Mouse (Mus musculus) forebrain, embryonic 15.5 days (tissue): Measurements from ENCODE around the gene Bcas3. TPM values are rescaled to one million over a fixed set of nuclear protein-coding genes. Genes with fewer than 3 reads are reported as not detected.

Experiments used
- ATAC-seq: fragments of 200-750 bp; cut with Nextera tagmentation; replicated peaks from 2 replicates; pipeline ENCODE4 v1.8.0; 2017; ENCODE audit warnings: mild to moderate bottlenecking, moderate TSS enrichment, moderate library complexity
- H3K27ac ChIP-seq: fragments of 300-500 bp; sonication (generic); replicated peaks from 2 replicates; pipeline ENCODE4 v1.5.1; 2015; ENCODE audit warnings: mild to moderate bottlenecking, inconsistent platforms
- H3K27me3 ChIP-seq: fragments of 300-500 bp; sonication (generic); 2 replicates; pipeline ENCODE4 v1.6.1; 2015; ENCODE audit warnings: inconsistent platforms
- H3K36me3 ChIP-seq: fragments of 300-500 bp; sonication (generic); 2 replicates; pipeline ENCODE4 v1.6.1; 2015; ENCODE audit warnings: mild to moderate bottlenecking, inconsistent platforms
- H3K4me1 ChIP-seq: fragments of 300-500 bp; sonication (generic); 2 replicates; pipeline ENCODE4 v1.6.1; 2015; ENCODE audit warnings: inconsistent platforms
- H3K4me2 ChIP-seq: fragments of 300-500 bp; sonication (generic); replicated peaks from 2 replicates; pipeline ENCODE4 v1.6.1; 2015; ENCODE audit warnings: mild to moderate bottlenecking, inconsistent platforms
- H3K4me3 ChIP-seq: fragments of 300-500 bp; sonication (generic); 2 replicates; pipeline ENCODE4 v1.5.1; 2015; ENCODE audit warnings: mild to moderate bottlenecking, inconsistent platforms
- H3K9ac ChIP-seq: fragments of 300-500 bp; sonication (generic); replicated peaks from 2 replicates; pipeline ENCODE4 v1.6.1; 2015; ENCODE audit warnings: mild to moderate bottlenecking, inconsistent platforms
- H3K9me3 ChIP-seq: fragments of 300-500 bp; sonication (generic); 2 replicates; pipeline ENCODE4 v1.6.1; 2016; ENCODE audit warnings: inconsistent platforms
- WGBS: fragments of 180-500 bp; shearing (Covaris S2); methylation state at CpG from one replicate; pipeline ENCODE4 v1.1.7; 2015; ENCODE audit warnings: mixed read lengths; 5-methylcytosine and 5-hydroxymethylcytosine counted together
- polyA plus RNA-seq: library from polyadenylated mRNA; unstranded; fragments of >200 nt; fragmentation: Nextera tagmentation; extraction: Ambion mirVana; gene quantifications from 2 replicates; pipeline ENCODE4 v1.2.1, GENCODE M21; 2015

The Bcas3 gene
- polyA plus RNA-seq, 1 experiment from 2014 or later: 30.1 TPM

DNA sequence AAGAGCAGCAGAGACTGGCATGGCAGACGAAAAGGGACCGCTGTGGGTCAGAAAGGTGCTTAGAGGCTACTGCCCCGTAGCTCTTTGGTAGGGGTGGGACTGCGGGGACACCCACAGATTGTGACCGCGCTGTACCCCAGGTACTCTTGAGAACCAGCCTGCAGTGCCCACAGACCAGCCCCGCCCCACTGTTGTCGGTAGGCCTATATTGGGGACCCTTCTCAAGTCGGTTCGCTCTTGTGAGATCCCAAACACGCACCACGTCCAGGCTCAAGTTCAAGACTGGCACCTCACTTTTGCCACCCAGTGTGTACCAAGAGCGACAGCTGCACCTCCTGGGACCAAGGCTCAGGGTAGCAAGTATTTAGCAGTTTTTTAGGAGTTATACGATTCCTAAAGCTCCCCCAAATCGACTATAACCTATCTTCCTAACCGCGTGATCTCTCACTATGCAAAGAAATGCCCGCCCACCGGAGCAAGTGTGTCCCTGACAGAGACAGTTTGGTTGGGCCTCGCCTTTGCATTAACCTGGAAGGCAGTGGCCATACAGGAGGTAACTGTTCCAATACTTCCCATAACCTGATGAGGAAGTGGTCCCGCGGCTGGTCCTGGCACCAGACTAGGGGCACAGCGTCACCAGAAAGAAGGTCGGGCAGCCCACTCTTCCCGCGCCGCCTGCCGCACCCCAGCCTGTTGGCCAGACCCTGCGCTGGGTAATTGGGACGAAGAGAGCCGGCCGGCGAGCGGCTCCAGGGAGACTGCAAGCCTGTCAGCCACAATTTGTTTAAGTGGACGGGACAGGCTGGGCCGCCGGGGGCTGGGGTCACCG lies 475.9 kb downstream of the Bcas3 start:
- Histone ChIP-seq H3K4me2 (no peak overlapping the region), H3K27ac (no peak overlapping the region), H3K9ac (no peak overlapping the region), H3K27me3 (peaks cover 82% of the 10 kb centered on the region), H3K4me1 (peaks cover 30% of the 10 kb centered on the region), H3K9me3 (no peaks in the 10 kb centered on the region), H3K4me3 (no peak overlapping the region), H3K36me3 (no peaks in the 10 kb centered on the region)
- ATAC-seq: no peak
- 5% methylated on average over 38 of the region's 38 CpGs for WGBS

- Histone ChIP-seq H3K36me3 (no peaks in the 10 kb centered on the region), H3K27me3 (peaks cover 87% of the 10 kb centered on the region), H3K4me3 (peak overlapping the region; percentile 22), H3K4me1 (peaks cover 30% of the 10 kb centered on the region), H3K9me3 (no peaks in the 10 kb centered on the region), H3K27ac (no peak overlapping the region), H3K9ac (no peak overlapping the region), H3K4me2 (peak overlapping the region; percentile 28)
- WGBS: 1% methylated on average over 60 of the region's 61 CpGs
- no peak; the same call in 1 of the 2 replicates for ATAC-seq
Observed at GRCm38 (mm10) chr11:85829520-85830440, 476.8 kb downstream of the Bcas3 start.

DNA sequence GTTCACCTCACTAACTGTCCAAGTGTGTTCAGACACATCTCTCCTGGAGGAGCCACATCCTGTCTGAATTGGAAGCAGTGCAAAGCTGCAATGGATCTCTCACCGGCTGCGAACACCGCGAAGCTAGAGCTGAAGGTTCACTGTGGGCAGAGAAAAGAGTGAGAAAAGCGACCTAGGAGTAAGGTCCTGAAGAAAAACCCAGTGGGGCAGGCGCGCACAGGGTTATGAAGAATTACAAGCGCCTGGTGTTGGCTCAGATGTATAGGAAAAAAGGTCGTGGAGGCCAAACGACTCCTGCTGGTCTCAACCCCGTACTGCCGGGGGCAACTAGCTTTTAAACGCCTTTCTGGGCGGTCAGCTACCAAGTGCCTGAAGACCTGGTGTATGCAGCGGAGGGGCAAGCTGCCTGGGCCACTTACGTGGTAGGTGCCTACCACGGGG lies 478.0 kb downstream of the Bcas3 start:
- H3K27ac ChIP-seq: no peak overlapping the region
- WGBS: 1% methylated on average over 17 of the region's 17 CpGs
- no peak for ATAC-seq

GRCm38 (mm10) chr11:85831656-85832230 lies 478.8 kb downstream of the Bcas3 start:
- H3K27me3 ChIP-seq: peaks cover 85% of the 10 kb centered on the region
- ATAC-seq: no peak
- H3K9me3 ChIP-seq: no peaks in the 10 kb centered on the region
- peak overlapping the region; percentile 32 for H3K4me3 ChIP-seq
- no peak overlapping the region for H3K27ac ChIP-seq
- H3K4me2 ChIP-seq: peak overlapping the region; percentile 47; the same call in 1 of the 2 replicates
- H3K4me1 ChIP-seq: peaks cover 30% of the 10 kb centered on the region
- H3K9ac ChIP-seq: no peak overlapping the region
- H3K36me3 ChIP-seq: no peaks in the 10 kb centered on the region
- 1% methylated on average over 33 of the region's 33 CpGs for WGBS

More for the DNA sequence above, 478.0 kb downstream of the Bcas3 start:
- Histone ChIP-seq H3K4me1 (peaks cover 30% of the 10 kb centered on the region), H3K36me3 (no peaks in the 10 kb centered on the region), H3K4me3 (no peak overlapping the region), H3K9me3 (no peaks in the 10 kb centered on the region), H3K27me3 (peaks cover 88% of the 10 kb centered on the region), H3K9ac (no peak overlapping the region), H3K4me2 (no peak overlapping the region)

DNA sequence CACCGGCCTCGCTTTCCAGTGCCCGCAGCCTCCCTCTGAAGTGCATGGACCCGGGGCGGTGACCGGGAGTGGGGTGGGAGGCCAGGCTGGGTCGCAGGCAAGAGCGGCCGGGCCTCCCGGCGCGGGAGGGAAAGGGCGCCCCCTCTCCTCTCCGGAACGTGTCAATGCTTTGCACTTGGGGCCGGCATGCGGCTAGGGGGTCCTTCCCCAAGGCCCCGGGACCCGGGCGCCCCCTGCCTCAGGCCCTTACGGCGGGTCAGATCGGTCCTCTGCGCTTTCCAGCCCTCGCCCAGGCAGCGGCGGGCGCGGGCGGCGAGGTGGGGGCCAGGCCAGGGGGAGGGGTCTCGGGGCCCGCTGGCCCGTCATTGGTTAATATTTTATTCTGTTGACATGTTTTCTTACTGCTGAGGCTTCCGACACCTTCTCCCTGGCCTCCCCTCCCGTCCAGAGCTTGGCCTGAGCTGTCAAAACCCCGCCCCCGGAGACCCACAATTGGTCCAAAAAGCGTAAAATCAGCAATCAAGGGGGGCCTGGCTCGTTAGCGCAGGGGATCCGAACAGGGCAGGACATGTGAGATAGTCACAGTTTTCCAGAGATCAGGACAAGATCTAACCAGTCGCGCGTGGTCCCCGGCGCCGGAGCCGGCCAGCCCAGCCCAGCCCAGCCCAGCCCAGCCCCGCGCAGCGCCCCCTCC lies 479.4 kb downstream of the Bcas3 start, which contains the start of gene Tbx2:
Gene Tbx2 (plus strand): TSS at position 321 of the 694 bp plus-strand sequence.
- Histone ChIP-seq H3K9me3 (no peaks in the 10 kb centered on the region), H3K4me3 (peak within 1 kb of the TSS; percentile 32), H3K4me2 (peak within 1 kb of the TSS; percentile 47), H3K27me3 (peaks cover 85% of the 10 kb centered on the region), H3K36me3 (no peaks in the 10 kb centered on the region), H3K4me1 (peaks cover 34% of the 10 kb centered on the region), H3K9ac (no peak within 1 kb of the TSS), H3K27ac (no peak within 1 kb of the TSS)
- under 1% methylated on average over 51 of the region's 52 CpGs for WGBS
- ATAC-seq: no peak

- under 1% methylated on average over 54 of the region's 54 CpGs for WGBS
- ATAC-seq: no peak
- H3K4me3 ChIP-seq: peak overlapping the region; percentile 32
- H3K9ac ChIP-seq: no peak overlapping the region
- H3K9me3 ChIP-seq: no peaks in the 10 kb centered on the region
- peaks cover 41% of the 10 kb centered on the region for H3K4me1 ChIP-seq
- H3K36me3 ChIP-seq: no peaks in the 10 kb centered on the region
- H3K27ac ChIP-seq: no peak overlapping the region
- H3K4me2 ChIP-seq: peak overlapping the region; percentile 47
- peaks cover 85% of the 10 kb centered on the region for H3K27me3 ChIP-seq
Observed at GRCm38 (mm10) chr11:85833081-85833521, 480.1 kb downstream of the Bcas3 start.

DNA sequence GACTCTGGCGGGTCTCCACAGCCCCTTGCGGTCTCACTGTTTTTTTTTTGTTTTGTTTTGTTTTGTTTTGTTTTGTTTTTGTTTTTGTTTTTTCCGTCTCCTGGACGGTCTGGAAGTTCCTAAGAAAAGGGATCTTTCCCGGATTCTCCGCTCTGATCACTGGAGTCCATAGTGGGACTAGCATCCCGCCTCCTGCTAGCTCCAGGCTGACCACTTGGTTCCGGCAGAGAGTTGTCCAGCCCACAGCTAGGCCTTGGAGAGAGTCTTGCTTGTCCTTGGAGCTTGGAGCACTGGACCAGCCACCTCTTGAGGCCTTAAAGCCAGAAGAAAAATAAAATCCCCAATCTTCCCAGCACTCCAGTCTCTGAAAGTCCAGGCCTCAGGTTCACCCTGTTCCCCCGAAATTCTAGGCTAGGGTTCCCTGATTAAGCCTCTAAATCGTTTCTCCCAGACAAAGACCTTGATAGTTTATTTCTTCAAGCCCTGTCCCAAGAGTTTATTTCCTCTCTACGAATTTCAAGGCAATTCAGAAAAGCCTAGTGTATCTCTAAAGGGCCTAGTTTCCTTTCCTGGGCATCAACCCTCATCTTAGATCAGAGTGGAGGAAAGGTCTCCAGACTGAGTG lies 480.9 kb downstream of the Bcas3 start:
- H3K4me2 ChIP-seq: no peak overlapping the region
- H3K27ac ChIP-seq: no peak overlapping the region
- H3K4me1 ChIP-seq: peaks cover 43% of the 10 kb centered on the region
- H3K27me3 ChIP-seq: peaks cover 87% of the 10 kb centered on the region
- no peaks in the 10 kb centered on the region for H3K36me3 ChIP-seq
- no peak overlapping the region for H3K9ac ChIP-seq
- ATAC-seq: no peak
- H3K9me3 ChIP-seq: no peaks in the 10 kb centered on the region
- 3% methylated on average over 11 of the region's 11 CpGs for WGBS
- no peak overlapping the region for H3K4me3 ChIP-seq

GRCm38 (mm10) chr11:85834386-85834931 lies 481.5 kb downstream of the Bcas3 start:
- Histone ChIP-seq H3K9ac (no peak overlapping the region), H3K36me3 (no peaks in the 10 kb centered on the region), H3K4me2 (no peak overlapping the region), H3K9me3 (no peaks in the 10 kb centered on the region), H3K4me1 (peaks cover 40% of the 10 kb centered on the region), H3K4me3 (no peak overlapping the region), H3K27me3 (peaks cover 87% of the 10 kb centered on the region), H3K27ac (no peak overlapping the region)
- ATAC-seq: no peak
- 3% methylated on average over 17 of the region's 17 CpGs for WGBS

DNA sequence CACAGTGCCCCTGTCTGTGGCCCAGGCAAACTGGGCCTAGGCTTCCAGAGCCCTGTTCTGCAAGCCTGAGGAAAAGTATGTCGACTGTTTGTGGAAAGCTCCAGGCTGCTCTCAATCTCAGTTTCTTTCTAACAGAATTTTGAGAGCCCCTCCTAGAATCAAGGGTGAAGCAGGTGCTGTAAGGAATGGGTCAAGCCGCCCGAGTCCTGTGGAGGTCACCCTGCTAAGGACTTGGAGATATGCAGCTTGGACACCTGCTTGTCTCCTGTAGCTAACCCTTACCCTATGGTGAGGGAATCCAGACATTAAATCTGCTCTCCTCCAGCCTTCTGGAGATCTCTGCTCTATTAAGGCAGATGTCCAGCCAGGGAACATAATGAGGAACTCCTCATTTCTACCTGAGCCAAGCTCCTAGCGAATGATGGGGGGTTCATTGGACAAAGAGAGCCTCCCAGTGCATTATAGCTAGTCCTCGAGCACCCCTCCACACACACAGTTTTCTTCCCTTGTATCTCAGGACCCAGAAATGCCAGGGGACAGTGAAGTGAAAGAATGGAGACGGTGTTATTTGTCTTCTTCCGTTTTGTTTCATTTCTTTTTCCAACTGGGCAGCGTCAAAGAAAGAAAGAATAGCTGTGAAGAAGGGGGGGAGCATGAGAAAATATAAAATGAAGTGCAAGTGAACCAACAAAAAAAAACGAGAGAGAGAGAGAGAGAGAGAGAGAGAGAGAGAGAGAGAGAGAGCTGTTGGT lies 482.2 kb downstream of the Bcas3 start:
- H3K4me2 ChIP-seq: no peak overlapping the region
- H3K36me3 ChIP-seq: no peaks in the 10 kb centered on the region
- WGBS: 5% methylated on average over 9 of the region's 9 CpGs
- no peak overlapping the region for H3K27ac ChIP-seq
- ATAC-seq: no peak
- no peak overlapping the region for H3K4me3 ChIP-seq
- peaks cover 34% of the 10 kb centered on the region for H3K4me1 ChIP-seq
- no peak overlapping the region for H3K9ac ChIP-seq
- H3K27me3 ChIP-seq: peaks cover 88% of the 10 kb centered on the region
- H3K9me3 ChIP-seq: no peaks in the 10 kb centered on the region

GRCm38 (mm10) chr11:85835753-85836522 lies 483.0 kb downstream of the Bcas3 start:
- Histone ChIP-seq H3K9me3 (no peaks in the 10 kb centered on the region), H3K4me3 (no peak overlapping the region), H3K36me3 (no peaks in the 10 kb centered on the region), H3K4me1 (peaks cover 37% of the 10 kb centered on the region), H3K4me2 (no peak overlapping the region), H3K27ac (no peak overlapping the region), H3K9ac (no peak overlapping the region), H3K27me3 (peaks cover 88% of the 10 kb centered on the region)
- 4% methylated on average over 16 of the region's 16 CpGs for WGBS
- ATAC-seq: no peak
